ENCODE assay signal across 7 mouse cellular contexts in genomic region chr9:66918672-66919330, GRCm38 (mm10). TPM values are rescaled to one million over a fixed set of nuclear protein-coding genes. Genes with fewer than 3 reads are reported as not detected.
DNase-seq lines count a peak whose midpoint lies in the region; ATAC-seq lines count a peak whose summit lies in the region.

No protein-coding gene starts in this region.

- peak; percentile 29 to 39 for DNase-seq in spleen, postnatal 36 days (ENCODE audit: low spot score in 2 of 2)
- DNase-seq in spleen, adult 12 weeks (ENCODE audit: low spot score), result no peak
- DNase-seq in hindbrain, embryonic 10.5 days (ENCODE audit: low spot score), result peak; percentile 29
- DNase-seq in ovary, postnatal 36 days (ENCODE audit: low spot score), result no peak
- DNase-seq in retina, embryonic 14.5 days (ENCODE audit: low spot score), result no peak

- H3K27me3 ChIP-seq in embryonic facial prominence, embryonic 12.5 days, result no peaks in the 10 kb centered on the region
- H3K27me3 ChIP-seq in hindbrain, embryonic 10.5 days (ENCODE audit: insufficient read depth, poor library complexity, severe bottlenecking), result peaks cover 4% of the 10 kb centered on the region; the same call in 1 of the 2 replicates

- 0 out of 2 replicates have a peak, but pooled peaks have one; percentile 10 for ATAC-seq in embryonic facial prominence, embryonic 12.5 days (ENCODE audit: insufficient number of reproducible peaks, insufficient read depth, low FRiP score, low TSS enrichment)
- ATAC-seq in megakaryocyte, adult 5-6 weeks (ENCODE audit: poor library complexity, severe bottlenecking), result peak; percentile 10

- 2% methylated on average over 27 of the region's 27 CpGs for WGBS in embryonic facial prominence, embryonic 12.5 days
- 3% methylated on average over 27 of the region's 27 CpGs for WGBS in hindbrain, embryonic 10.5 days

- peak overlapping the region; percentile 93 for H3K4me3 ChIP-seq in embryonic facial prominence, embryonic 12.5 days
- H3K4me3 ChIP-seq in hindbrain, embryonic 10.5 days, result peak overlapping the region; percentile 89

- peak overlapping the region; percentile 82 for H3K27ac ChIP-seq in embryonic facial prominence, embryonic 12.5 days
- H3K27ac ChIP-seq in hindbrain, embryonic 10.5 days, result peak overlapping the region; percentile 96

- H3K36me3 ChIP-seq in embryonic facial prominence, embryonic 12.5 days, result no peaks in the 10 kb centered on the region
- no peaks in the 10 kb centered on the region for H3K36me3 ChIP-seq in hindbrain, embryonic 10.5 days

- H3K9me3 ChIP-seq in embryonic facial prominence, embryonic 12.5 days, result no peaks in the 10 kb centered on the region
- no peaks in the 10 kb centered on the region for H3K9me3 ChIP-seq in hindbrain, embryonic 10.5 days

- H3K4me1 ChIP-seq in embryonic facial prominence, embryonic 12.5 days, result peaks cover 8% of the 10 kb centered on the region
- peaks cover 45% of the 10 kb centered on the region for H3K4me1 ChIP-seq in hindbrain, embryonic 10.5 days (replicated peaks)

- H3K4me2 ChIP-seq in embryonic facial prominence, embryonic 12.5 days (replicated peaks), result peak overlapping the region; percentile 78

- H3K9ac ChIP-seq in embryonic facial prominence, embryonic 12.5 days, result peak overlapping the region; percentile 95

RNA-seq across cellular contexts. Expression of gene Rab8b, which starts 0.7 kb away (rescaled TPM):
- polyA plus RNA-seq in embryonic facial prominence, embryonic 12.5 days (2016; fragmentation: Nextera tagmentation; extraction: Ambion mirVana), result 22.0 and 23.7 TPM in 2 replicates
- polyA plus RNA-seq in hindbrain, embryonic 10.5 days (2016; fragmentation: Nextera tagmentation; extraction: Ambion mirVana), result 24.3 and 27.3 TPM in 2 replicates
- total RNA-seq in megakaryocyte, adult 5-6 weeks (2015), result 78.2 and 82.1 TPM in 2 replicates
- 141 and 154 TPM in 2 replicates for total RNA-seq in megakaryocyte, adult 5-6 weeks (2017)

RNA-seq across cellular contexts. Expression of gene Rps27l, which starts 27.1 kb away (rescaled TPM):
- 620 and 633 TPM in 2 replicates for polyA plus RNA-seq in embryonic facial prominence, embryonic 12.5 days (2016; fragmentation: Nextera tagmentation; extraction: Ambion mirVana)
- polyA plus RNA-seq in hindbrain, embryonic 10.5 days (2016; fragmentation: Nextera tagmentation; extraction: Ambion mirVana), result 708 and 733 TPM in 2 replicates
- 368 and 391 TPM in 2 replicates for total RNA-seq in megakaryocyte, adult 5-6 weeks (2015)
- total RNA-seq in megakaryocyte, adult 5-6 weeks (2017), result 149 and 154 TPM in 2 replicates

RNA-seq across cellular contexts. Expression of gene Lactb, which starts 56.5 kb away (rescaled TPM):
- polyA plus RNA-seq in embryonic facial prominence, embryonic 12.5 days (2016; fragmentation: Nextera tagmentation; extraction: Ambion mirVana), result 10.2 and 10.7 TPM in 2 replicates
- 8.6 and 9.4 TPM in 2 replicates for polyA plus RNA-seq in hindbrain, embryonic 10.5 days (2016; fragmentation: Nextera tagmentation; extraction: Ambion mirVana)
- 52.5 and 58.1 TPM in 2 replicates for total RNA-seq in megakaryocyte, adult 5-6 weeks (2015)
- 40.7 and 44.6 TPM in 2 replicates for total RNA-seq in megakaryocyte, adult 5-6 weeks (2017)

Comparison
In these comparisons a context has a peak if more than half of its experiments do, and no peak if none do; other contexts are left out.
1. DNase-seq: peak in spleen, postnatal 36 days (2 of 2) and hindbrain, embryonic 10.5 days (single experiment); none in spleen, adult 12 weeks (single experiment), ovary, postnatal 36 days (single experiment) and retina, embryonic 14.5 days (single experiment).